Mouse (Mus musculus): ENCODE measurements at regions not wholly inside any gene's neighbourhood (a gene's known extent, or its start where the extent isn't known, plus 50 kb on each side); places are given as distances from the start of the nearest gene placed in this dataset.

DNA sequence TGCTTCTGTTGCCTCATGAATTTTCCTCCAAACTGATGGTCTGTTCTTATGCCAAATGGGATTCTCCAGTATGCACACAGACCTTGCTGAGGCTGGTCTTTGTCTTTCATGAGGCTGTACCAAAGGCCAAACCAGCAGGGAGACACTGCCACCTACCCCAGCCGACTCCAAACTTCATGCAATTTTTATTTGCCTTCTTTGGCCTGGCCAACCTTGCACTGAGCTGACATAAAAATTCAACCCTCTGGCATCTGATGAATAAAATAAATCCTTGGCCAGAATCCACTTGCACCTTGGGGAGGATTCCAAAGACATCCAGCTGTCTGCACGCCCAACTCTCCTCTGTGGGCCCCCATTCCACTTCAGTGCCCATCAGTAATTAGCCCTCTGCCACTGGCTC lies 126.0 kb upstream of the Nmur2 start:
- intact Hi-C loops (cut with DNase I): no loop called here

GRCm38 (mm10) chr11:56165759-56166158 lies 124.9 kb upstream of the Nmur2 start:
- intact Hi-C loops (cut with DNase I): no loop called here

GRCm38 (mm10) chr11:56160286-56160685 lies 119.5 kb upstream of the Nmur2 start:
- intact Hi-C loops (cut with DNase I): no loop called here

DNA sequence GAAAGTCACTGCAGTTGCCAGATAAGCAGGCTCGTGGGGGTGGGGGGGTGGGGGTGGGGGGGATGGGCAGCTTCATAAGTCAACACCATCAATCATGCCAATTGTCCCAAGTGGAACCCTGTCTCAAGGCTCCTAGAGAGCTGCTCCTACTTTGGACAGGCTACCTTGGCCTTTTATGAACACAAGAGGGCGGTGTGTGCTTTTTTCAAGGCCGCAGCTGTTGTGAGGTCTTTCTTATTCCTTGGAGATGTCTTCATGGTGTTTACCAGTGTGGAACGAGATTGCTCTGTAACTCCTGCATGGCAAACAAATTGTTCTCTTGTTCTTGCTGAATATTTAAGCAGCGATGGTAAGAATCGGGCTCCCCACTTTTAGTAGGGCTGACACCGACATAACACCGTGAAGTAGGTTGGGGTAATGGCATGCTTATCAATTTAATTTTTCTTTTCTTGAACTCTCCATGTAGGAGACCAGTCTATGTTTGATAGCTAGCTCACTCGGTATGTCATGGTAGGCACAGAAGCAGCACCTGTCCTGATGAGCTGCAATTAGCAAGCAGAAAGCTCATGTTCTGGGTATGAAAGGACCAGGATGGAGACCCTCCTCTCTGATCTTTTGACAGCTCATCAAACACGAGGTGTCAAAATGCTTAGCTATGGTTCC lies 118.7 kb upstream of the Nmur2 start:
- intact Hi-C loops (cut with DNase I): no loop called here

DNA sequence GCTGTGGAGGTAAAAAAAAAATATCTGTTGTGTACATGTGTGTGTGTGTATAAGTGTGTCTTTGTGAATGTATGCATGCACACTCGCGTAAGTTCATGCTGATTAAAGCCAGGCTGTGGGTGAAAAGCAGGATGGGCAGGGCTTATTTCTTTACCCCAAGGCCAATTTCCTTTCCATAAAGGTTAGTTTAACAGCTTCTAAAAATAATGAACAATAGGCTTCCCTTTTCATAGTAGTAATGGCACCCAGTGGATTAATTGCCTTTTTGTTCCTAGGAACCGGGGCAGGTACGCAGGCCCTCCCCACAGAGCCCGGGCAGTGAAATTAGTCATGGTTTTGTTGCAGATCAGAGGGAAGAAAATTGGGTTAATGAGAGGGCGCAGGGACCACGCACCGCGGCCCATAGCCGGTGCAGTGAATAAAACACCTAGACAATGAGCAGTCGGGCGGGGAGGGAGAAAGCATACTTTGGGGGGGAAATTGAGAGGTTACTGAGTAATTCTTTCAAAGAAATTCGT lies 110.1 kb upstream of the Nmur2 start:
- intact Hi-C loops (cut with DNase I): no loop called here

DNA sequence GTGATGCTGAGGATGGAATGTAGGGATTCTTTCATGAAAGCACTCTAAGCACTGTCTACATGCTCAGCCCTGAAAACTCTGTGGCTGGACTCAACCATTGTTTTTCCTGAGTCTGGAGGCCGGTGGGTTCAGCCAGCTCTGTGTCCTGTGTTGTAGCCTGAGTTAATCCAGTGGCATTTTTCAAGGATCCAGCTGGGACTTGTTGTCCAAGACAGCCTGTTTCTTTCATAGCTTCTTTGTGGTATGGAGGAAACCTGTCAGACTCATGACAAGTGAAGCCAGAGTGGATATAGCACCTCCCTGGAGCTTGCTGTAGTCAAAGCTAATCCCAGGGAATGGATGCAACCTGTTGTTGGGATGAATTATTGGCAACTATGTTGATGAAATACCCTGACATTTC lies 108.9 kb upstream of the Nmur2 start:
- intact Hi-C loops (cut with DNase I): no loop called here

DNA sequence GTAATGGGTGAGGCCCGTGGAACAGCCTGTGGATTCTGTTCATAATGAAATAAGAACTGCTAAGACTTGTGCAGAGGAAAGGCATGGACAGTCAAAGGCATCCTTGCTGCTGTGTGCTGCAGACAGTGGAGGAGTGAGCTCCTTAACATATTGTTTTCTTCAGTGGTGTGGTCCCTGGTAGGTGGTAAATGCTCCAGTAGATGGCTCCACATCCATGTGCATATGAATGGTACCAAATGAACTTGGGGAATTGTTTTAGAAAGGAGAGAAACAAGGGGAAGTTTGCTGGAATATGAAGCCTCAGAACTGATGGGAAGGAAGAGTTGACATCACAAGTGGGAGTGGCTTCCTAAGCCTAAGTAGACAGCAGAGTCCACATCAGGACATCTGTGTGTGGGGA lies 108.1 kb upstream of the Nmur2 start:
- intact Hi-C loops (cut with DNase I): no loop called here

DNA sequence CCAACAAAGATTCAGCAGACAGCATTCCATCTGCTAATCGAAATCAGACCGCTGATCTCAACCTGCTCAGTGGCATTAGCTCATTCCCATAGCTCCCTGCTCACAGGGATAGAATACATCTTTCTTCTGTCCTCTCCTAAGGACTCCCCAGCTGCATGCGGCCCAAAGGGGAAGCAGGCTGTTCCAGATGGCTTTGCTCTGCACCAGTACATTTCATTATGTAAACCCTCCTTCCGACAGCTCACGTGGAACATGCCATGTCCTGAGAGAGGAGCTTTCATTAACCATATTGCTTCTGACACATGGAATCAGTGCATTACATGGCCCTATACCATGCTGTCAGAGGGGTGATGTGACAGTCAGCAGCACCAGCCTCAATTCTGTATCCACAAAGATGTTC lies 105.9 kb upstream of the Nmur2 start:
- intact Hi-C loops (cut with DNase I): no loop called here

- intact Hi-C loops (cut with DNase I): loop anchor here (5.0 kb wide), 1 partner anchor 1336 kb away; no protein-coding TSS in a partner anchor
These were observed 90.6 kb upstream of the Nmur2 start for GRCm38 (mm10) chr11:56131339-56131823.

DNA sequence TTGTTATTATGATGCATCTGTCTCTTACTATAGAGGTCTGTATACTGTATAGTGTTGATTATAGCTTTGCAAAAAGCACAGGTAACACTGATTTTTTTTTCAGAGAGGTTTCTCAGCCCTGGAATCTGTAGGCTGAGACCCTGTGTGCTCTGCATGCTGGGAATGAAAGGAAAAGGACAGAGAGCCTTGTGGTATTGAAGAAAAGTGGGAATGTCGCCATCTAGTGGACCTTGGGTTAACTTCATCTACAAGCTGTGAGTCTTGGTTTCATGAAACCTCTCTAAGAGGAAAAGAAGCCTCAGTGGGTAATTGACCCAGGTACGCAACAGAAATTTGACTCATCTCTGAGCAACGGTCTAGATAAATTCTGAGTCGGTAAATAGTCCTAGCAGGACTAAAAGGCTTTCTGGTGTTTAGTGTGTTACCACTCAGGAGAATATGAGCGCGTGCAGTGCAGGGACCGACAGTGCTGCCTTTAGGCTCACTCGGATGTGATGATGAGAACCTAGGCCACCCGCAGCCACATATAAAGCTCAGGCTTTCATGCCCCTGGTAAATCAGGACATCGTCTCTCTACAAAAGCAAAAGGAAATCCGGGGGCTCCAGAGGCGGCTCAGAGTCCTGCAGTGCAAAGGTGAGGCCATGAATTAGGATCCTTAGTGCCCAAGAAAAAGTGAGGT lies 75.9 kb upstream of the Nmur2 start:
- intact Hi-C loops (cut with DNase I): no loop called here

DNA sequence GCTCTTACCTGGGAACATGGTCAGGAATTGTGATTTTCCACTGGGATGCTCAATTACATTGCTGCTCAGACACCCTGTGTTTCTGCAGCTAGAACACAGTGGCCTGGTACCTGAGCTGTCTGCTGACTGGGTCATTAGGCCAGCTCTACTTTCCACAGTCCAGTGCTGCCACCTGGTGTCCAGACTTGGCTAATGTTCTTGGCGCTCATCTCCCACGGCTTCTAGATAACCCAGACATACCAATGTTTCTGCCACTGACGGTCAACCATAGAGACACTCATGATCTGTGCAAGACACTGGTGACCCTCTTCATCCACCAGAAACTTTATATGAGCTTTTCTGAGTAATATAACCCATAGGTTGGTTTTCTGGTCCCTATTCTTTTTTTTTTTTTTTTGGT lies 67.1 kb upstream of the Nmur2 start:
- intact Hi-C loops (cut with DNase I): loop anchor here (2.0 to 5.0 kb wide), 2 partner anchors 536 to 589 kb away; no protein-coding TSS in a partner anchor

DNA sequence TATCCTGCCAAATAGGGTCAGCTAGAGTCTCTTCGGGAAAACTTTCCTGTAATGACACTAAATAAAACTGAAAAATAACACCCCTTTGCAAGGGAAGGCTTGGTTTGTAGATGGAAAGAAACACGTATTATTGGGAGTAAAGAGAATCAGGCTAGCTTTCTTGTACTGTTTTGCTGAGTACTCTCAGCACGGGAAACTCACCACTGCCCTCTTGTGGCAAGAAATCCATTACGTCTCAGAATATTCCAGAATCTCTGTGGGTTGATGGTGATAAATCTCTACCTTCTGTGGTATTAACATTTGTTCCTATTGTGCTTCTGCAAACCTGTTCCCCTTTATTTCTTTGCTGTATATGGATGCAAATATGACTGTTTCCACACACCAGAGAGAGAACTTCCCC lies 64.8 kb upstream of the Nmur2 start:
- intact Hi-C loops (cut with DNase I): loop anchor here (2.0 to 5.0 kb wide), 2 partner anchors 533 to 587 kb away; no protein-coding TSS in a partner anchor

- intact Hi-C loops (cut with DNase I): no loop called here
These were observed 52.1 kb upstream of the Nmur2 start for GRCm38 (mm10) chr11:56092891-56093290.
